Mouse (Mus musculus) lung, embryonic 16.5 days (tissue): ENCODE measurements around the gene Ints5. TPM values are rescaled to one million over a fixed set of nuclear protein-coding genes. Genes with fewer than 3 reads are reported as not detected.

Experiments used
- ATAC-seq: fragments of 200-750 bp; cut with Nextera tagmentation; 2 replicates; pipeline ENCODE4 v1.8.0; 2017; ENCODE audit warnings: low read depth, mild to moderate bottlenecking, moderate library complexity
- H3K27ac ChIP-seq: fragments of 300-500 bp; sonication (generic); 2 replicates; pipeline ENCODE4 v1.5.1; 2014; ENCODE audit warnings: mild to moderate bottlenecking, control low read depth, low read length
- H3K27me3 ChIP-seq: fragments of 300-500 bp; sonication (generic); 2 replicates; pipeline ENCODE4 v1.6.1; 2014; ENCODE audit warnings: low read depth, low read length, mixed read lengths; ENCODE audit not compliant: control insufficient read depth, insufficient read depth
- H3K36me3 ChIP-seq: fragments of 300-500 bp; sonication (generic); 2 replicates; pipeline ENCODE4 v1.6.1; 2014; ENCODE audit warnings: low read length; ENCODE audit not compliant: control insufficient read depth, insufficient read depth
- H3K4me1 ChIP-seq: fragments of 300-500 bp; sonication (generic); replicated peaks from 2 replicates; pipeline ENCODE4 v1.6.1; 2014; ENCODE audit warnings: low read length, mixed read lengths; ENCODE audit not compliant: control insufficient read depth, insufficient read depth
- H3K4me2 ChIP-seq: fragments of 300-500 bp; sonication (generic); 2 replicates; pipeline ENCODE4 v1.6.1; 2014; ENCODE audit warnings: low read depth, low read length, control low read depth
- H3K4me3 ChIP-seq: fragments of 300-500 bp; sonication (generic); 2 replicates; pipeline ENCODE4 v1.5.1; 2014; ENCODE audit warnings: mild to moderate bottlenecking, low read length, control low read depth
- H3K9ac ChIP-seq: fragments of 300-500 bp; sonication (generic); 2 replicates; pipeline ENCODE4 v1.6.1; 2014; ENCODE audit warnings: low read length, control low read depth
- H3K9me3 ChIP-seq: fragments of 300-500 bp; sonication (generic); 2 replicates; pipeline ENCODE4 v1.6.1; 2016; ENCODE audit warnings: low read length; ENCODE audit not compliant: control insufficient read depth
- WGBS: fragments of 180-500 bp; shearing (Covaris S2); extraction: QIAGEN DNeasy Blood & Tissue Kit; methylation state at CpG from one replicate; pipeline ENCODE4 v1.1.7; 2014; 5-methylcytosine and 5-hydroxymethylcytosine counted together
- polyA plus RNA-seq: library from polyadenylated mRNA; unstranded; fragments of >200 nt; fragmentation: Nextera tagmentation; extraction: Ambion mirVana; gene quantifications from 2 replicates; pipeline ENCODE4 v1.2.1, GENCODE M21; 2015

Ints5 gene
- polyA plus RNA-seq, 1 experiment from 2014 or later, result 40.8 TPM

DNA sequence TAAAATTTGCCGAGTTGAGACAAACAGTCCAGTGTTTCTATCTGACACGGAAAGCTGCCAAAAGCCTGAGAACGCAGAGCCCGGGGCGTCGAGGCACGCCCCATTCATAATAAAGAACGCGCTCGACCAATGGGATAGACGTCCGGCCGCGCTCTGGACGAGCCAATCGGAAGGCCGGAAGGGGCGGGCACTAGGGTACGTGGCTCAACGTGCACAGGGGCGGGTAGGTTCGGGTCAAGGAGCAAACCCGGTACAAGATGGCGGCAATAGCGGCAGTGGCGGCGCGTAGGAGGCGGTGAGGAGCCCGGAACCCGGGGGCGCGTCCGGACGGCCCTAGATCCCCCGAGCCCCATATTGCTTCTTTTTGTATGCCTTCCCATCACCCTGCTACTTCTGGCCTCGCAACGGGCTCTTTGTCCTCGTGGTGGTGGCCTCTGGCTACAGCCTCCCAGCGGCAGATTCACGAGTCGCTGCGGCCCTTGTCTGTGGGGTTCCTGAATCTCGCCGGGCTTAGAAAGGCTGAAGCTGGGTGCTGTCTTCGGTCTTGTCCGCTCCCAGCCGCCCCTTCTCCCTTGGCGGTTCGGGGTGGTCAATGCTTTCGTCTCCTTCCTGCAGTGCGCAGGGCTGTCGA is 5.2 kb downstream of the Ints5 start, which contains the start of gene Ganab:
Ganab (plus strand) TSS at position 207 of the 631 bp plus-strand sequence.
- Histone ChIP-seq H3K4me2 (peak within 1 kb of the TSS; percentile 60), H3K27me3 (no peaks in the 10 kb centered on the region), H3K9ac (peak within 1 kb of the TSS; percentile 94), H3K27ac (peak within 1 kb of the TSS; percentile 88), H3K36me3 (peaks cover 11% of the 10 kb centered on the region), H3K4me3 (peak within 1 kb of the TSS; percentile 90), H3K9me3 (no peaks in the 10 kb centered on the region), H3K4me1 (peaks cover 24% of the 10 kb centered on the region)
- peak; percentile 99 for ATAC-seq
- under 1% methylated on average over 53 of the region's 53 CpGs for WGBS

DNA sequence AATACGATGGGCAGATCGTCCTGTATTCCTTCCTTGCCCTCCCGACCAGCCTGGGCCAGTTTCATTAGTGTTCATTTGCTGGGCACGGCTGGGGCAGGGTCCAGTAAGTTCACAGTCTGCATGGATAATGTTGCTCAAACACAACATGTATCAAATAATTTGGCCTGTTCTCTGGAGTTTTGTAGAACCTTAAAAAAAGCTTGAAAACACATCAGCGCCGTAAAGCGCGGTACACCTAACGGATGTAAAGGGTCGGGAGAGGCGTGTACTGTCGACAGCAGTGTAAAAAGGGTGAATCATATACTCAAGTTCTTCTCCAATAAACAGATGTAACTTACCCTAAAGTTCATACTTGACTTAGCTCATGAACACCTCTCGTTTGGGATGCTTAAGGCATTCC is 5.8 kb downstream of the Ints5 start:
- Histone ChIP-seq H3K4me3 (peak overlapping the region; percentile 90), H3K9me3 (no peaks in the 10 kb centered on the region), H3K4me1 (peaks cover 22% of the 10 kb centered on the region), H3K36me3 (peaks cover 15% of the 10 kb centered on the region), H3K27ac (peak overlapping the region; percentile 88), H3K9ac (peak overlapping the region; percentile 94), H3K4me2 (peak overlapping the region; percentile 56), H3K27me3 (no peaks in the 10 kb centered on the region)
- WGBS, result 6% methylated on average over 13 of the region's 13 CpGs
- no peak for ATAC-seq

DNA sequence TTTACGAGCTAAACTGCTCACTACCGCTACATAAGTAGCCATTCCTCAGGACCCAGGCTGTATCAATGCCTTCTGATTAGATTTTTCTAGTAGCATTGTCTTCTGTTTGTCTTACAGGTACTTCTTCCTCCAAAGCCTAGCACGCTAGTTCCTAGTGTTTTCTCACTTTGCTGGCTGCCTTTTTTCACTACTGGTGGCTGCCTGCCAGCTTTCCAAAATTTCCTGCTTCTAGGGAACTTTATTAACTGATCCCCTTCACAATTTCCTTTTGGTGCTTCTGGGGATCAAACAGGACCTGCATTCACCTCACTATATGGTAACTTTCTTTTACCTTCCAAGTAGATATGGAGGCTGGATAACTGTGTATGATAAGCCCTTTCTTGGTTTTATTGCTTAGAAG is 6.3 kb downstream of the Ints5 start:
- H3K4me3 ChIP-seq, result peak overlapping the region; percentile 90
- peaks cover 18% of the 10 kb centered on the region for H3K36me3 ChIP-seq
- WGBS, result 26% methylated on average over 3 of the region's 3 CpGs

GRCm38 (mm10) chr19:8903412-8903811 is 10.6 kb downstream of the Ints5 start:
- no peak for ATAC-seq
- no peaks in the 10 kb centered on the region for H3K27me3 ChIP-seq

More for the DNA sequence above, 6.3 kb downstream of the Ints5 start:
- Histone ChIP-seq H3K9me3 (no peaks in the 10 kb centered on the region), H3K27ac (no peak overlapping the region), H3K9ac (peak overlapping the region; percentile 94), H3K27me3 (no peaks in the 10 kb centered on the region), H3K4me2 (peak overlapping the region; percentile 56), H3K4me1 (peaks cover 18% of the 10 kb centered on the region)
- no peak for ATAC-seq

GRCm38 (mm10) chr19:8908531-8908930 is 15.7 kb downstream of the Ints5 start:
- H3K27me3 ChIP-seq, result no peaks in the 10 kb centered on the region
- H3K9me3 ChIP-seq, result no peaks in the 10 kb centered on the region
- H3K9ac ChIP-seq, result no peak overlapping the region
- peaks cover 81% of the 10 kb centered on the region for H3K36me3 ChIP-seq
- no peak for ATAC-seq
- H3K4me1 ChIP-seq, result no peaks in the 10 kb centered on the region
- 91% methylated on average over 6 of the region's 6 CpGs for WGBS
- no peak overlapping the region for H3K4me2 ChIP-seq
- H3K27ac ChIP-seq, result no peak overlapping the region
- no peak overlapping the region for H3K4me3 ChIP-seq

More at GRCm38 (mm10) chr19:8903412-8903811, 10.6 kb downstream of the Ints5 start:
- no peak overlapping the region for H3K27ac ChIP-seq
- H3K9me3 ChIP-seq, result no peaks in the 10 kb centered on the region
- H3K4me2 ChIP-seq, result no peak overlapping the region
- H3K36me3 ChIP-seq, result peaks cover 50% of the 10 kb centered on the region
- H3K4me3 ChIP-seq, result no peak overlapping the region
- WGBS, result 92% methylated on average over 5 of the region's 5 CpGs
- no peak overlapping the region for H3K9ac ChIP-seq
- peaks cover 9% of the 10 kb centered on the region for H3K4me1 ChIP-seq

- Histone ChIP-seq H3K4me1 (no peaks in the 10 kb centered on the region), H3K9ac (no peak overlapping the region), H3K4me2 (no peak overlapping the region), H3K27me3 (no peaks in the 10 kb centered on the region), H3K9me3 (no peaks in the 10 kb centered on the region), H3K36me3 (peaks cover 87% of the 10 kb centered on the region), H3K27ac (no peak overlapping the region), H3K4me3 (no peak overlapping the region)
- ATAC-seq, result no peak
- WGBS, result 91% methylated on average over 5 of the region's 5 CpGs
Observed at GRCm38 (mm10) chr19:8911810-8912209, 19.0 kb downstream of the Ints5 start.

- H3K9ac ChIP-seq, result no peak overlapping the region
- no peak for ATAC-seq
- H3K4me2 ChIP-seq, result no peak overlapping the region
- no peaks in the 10 kb centered on the region for H3K27me3 ChIP-seq
- H3K4me1 ChIP-seq, result no peaks in the 10 kb centered on the region
- no peak overlapping the region for H3K27ac ChIP-seq
- WGBS, result 92% methylated on average over 3 of the region's 3 CpGs
- H3K4me3 ChIP-seq, result no peak overlapping the region
- peaks cover 68% of the 10 kb centered on the region for H3K36me3 ChIP-seq
- H3K9me3 ChIP-seq, result no peaks in the 10 kb centered on the region
Observed at GRCm38 (mm10) chr19:8914212-8914611, 21.4 kb downstream of the Ints5 start.

DNA sequence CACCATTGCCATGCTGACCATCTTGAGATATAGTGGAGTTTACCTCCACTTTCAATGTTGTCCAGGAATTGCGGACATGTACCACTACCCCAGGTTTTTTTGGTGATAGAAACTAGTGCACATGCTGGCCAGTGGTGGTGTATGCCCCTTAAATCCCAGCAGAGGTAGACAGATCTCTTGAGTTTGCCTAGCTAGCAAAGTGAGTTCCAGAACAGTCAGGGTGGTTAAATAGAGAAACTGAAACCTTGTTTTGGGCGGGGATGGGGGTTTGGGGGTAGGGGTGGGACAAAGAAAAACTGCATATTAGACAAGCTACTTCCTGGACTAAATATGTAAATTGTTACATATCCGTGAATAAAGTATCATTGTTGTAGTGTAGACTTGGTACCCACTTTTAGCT is 26.2 kb downstream of the Ints5 start:
- no peak overlapping the region for H3K4me3 ChIP-seq
- 91% methylated on average over 3 of the region's 3 CpGs for WGBS
- ATAC-seq, result no peak

GRCm38 (mm10) chr19:8919684-8920072 is 26.9 kb downstream of the Ints5 start:
- peak overlapping the region; percentile 81 for H3K9ac ChIP-seq
- no peaks in the 10 kb centered on the region for H3K27me3 ChIP-seq
- H3K36me3 ChIP-seq, result peaks cover 23% of the 10 kb centered on the region
- no peaks in the 10 kb centered on the region for H3K9me3 ChIP-seq
- peak overlapping the region; percentile 90 for H3K27ac ChIP-seq
- H3K4me3 ChIP-seq, result peak overlapping the region; percentile 74
- peaks cover 9% of the 10 kb centered on the region for H3K4me1 ChIP-seq
- WGBS, result 64% methylated on average over 6 of the region's 6 CpGs
- no peak for ATAC-seq
- H3K4me2 ChIP-seq, result peak overlapping the region; percentile 76

More for the DNA sequence above, 26.2 kb downstream of the Ints5 start:
- Histone ChIP-seq H3K36me3 (peaks cover 30% of the 10 kb centered on the region), H3K9me3 (no peaks in the 10 kb centered on the region), H3K27ac (no peak overlapping the region), H3K4me2 (no peak overlapping the region), H3K4me1 (peaks cover 9% of the 10 kb centered on the region), H3K27me3 (no peaks in the 10 kb centered on the region), H3K9ac (no peak overlapping the region)
